Mouse (Mus musculus): ENCODE results near the gene Gale.

GRCm38 (mm10) chr4:135984556-135984955 is 21.0 kb downstream of the Gale start:
- TF ChIP-seq POLR2A (IDR thresholded peaks at IDR 0.05; ENCODE audit: borderline replicate concordance, extremely low read depth, low read depth, low read length) (no peak), CTCF (IDR thresholded peaks at IDR 0.05; ENCODE audit: insufficient read depth, low read length) (no peak)

All from lung, adult 2 months (tissue).